Mouse (Mus musculus) CD8-positive naive resting alpha-beta T cell, adult 2 months (primary cell): ENCODE measurements around the gene Neb.
"Not testable (repeated sequence)": the region's sequence is repeated elsewhere in the genome, so short reads cannot be mapped to it uniquely, and the experiment has no call there.

Source experiments
- DNase-seq, 2 experiments: peaks; one replicate each; pipeline ENCODE4 v3.0.0; 2022; ENCODE audit warnings: low read depth in 2 of 2, low spot score in 2 of 2

Gene Neb

DNA sequence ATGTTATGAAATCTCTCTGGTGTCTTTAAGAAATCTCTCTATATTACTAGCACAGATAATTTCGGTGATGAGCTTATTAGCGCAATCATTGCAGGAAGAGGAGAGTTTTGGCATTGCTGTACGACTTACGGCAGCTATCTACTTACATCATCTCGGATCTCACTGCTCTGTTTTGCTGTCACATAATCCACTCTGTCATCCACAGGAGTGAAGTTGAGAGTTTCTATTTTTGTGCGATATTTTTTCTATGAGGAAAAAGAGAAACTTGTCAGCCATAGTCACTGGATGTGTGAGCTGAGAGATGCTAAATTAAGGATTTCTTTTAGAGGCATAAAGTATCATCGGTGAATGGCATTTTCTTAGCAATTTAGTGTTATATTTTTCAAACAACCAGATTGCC lies 167.6 kb downstream of the Neb start:
- no peak for DNase-seq

DNA sequence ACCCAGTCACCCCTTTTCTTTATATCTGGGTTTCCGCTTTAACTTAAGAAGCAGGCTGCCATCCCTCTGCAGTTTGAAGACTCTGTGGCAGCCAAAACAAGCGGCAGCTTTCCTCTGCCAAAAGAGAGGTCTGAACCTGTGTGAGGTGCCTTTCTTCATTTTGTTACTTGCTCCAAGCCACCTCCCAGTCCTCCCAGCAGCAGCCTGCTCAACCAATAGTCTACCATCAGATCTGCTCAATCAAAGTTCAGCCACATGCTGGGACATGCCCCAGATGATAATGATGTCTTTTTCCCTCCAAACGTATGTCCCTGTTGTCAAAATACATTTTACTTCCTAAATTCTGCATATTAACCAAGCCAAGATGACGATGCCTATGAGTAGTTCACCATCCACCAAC lies 173.3 kb downstream of the Neb start:
- DNase-seq, result no peak

DNA sequence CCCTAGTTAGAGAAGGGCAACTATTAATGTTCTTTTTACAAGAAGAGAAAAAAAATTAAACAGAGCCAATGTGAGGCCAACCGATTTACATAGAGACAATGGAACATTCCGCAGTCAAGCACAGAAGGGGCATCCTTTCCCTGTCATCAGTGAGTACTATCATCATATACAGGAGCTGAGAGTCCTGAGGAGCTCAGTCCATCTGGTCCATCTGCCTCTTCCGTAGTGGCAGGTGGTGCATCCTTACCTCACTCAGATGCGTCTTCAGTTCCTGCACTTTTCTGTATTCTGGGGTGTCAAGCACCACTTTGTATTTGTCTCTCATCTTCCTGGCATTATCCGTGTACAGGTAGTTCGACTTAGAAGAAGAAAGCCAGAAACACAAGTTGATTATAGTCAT lies 184.6 kb downstream of the Neb start:
- DNase-seq, result no peak

DNA sequence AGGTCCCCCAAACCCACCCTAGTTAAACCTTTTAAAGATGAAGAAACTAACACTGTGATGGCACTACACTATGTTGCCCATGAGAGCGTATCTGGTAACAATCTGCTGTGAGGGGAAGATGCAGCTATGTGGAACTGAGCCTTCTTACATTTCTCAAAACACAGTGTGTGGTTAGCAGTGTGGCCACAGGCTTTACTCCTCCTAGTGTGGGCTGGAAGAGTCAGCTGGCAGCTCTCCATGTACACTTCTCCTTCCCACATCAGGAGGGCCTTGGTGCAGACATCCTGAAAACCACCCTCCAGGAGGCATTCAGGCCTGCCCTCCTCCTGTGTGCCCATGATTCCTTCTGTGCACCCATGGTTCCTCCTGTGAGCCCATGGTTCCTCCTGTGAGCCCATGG lies 198.6 kb downstream of the Neb start:
- no peak for DNase-seq

DNA sequence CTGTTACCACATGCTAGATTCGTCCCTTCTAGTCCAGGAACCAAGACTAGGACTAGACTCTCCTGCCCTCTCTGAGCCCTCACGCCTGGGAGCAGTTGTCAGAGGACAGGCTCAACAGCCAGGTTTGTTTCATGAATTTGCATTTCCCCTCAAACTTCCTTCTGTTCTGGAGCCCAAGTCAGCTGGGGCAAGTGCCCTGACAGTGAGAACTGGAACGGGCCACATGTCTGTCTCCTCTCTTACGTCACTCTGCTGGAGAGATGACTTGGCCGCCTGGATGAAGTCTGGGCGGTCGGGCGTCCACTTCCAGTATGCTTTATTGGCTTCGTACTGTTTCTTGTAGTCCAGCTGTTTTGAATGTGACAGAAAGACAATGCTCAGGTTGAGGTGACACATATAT lies 200.5 kb downstream of the Neb start:
- no peak for DNase-seq

DNA sequence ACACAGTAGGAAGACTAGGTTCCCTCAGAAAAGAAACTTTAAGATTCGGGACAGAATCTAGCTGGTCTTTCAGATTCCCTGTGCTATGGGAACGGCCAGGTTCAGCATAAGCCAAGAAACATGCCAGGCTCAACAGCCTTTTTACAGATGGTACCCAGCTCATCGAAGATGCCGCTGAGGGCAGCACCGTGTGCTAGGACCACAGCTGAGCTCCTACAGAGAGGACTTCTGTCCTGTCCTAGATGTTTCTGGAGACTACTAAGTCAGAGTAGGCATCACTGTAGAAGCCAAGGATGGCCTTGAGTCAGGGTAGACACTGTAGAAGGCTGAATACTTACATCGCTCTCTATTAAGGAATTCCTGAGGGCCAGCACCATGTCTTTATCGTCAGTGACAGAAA lies 201.1 kb downstream of the Neb start:
- no peak for DNase-seq

DNA sequence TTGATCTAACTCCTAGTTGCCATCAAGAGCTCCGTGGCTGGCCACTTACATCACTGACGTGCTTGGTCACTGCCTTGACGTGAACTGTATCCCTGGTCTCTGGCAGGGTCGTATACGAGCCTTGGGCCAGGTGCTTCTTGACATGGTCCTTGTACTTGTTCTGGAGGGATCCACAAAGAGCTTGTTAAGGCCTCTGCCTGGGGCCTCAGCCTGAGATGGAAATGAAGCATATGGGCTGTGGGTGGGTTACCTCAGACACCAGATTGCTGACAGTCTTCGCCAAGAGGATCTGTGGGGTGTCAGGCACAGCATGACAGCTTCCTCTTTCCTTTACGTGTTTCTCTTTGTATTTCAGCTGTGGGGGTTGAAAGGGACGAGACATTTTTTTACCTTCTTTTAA lies 201.7 kb downstream of the Neb start:
- DNase-seq, result peak; percentile 21 to 38

DNA sequence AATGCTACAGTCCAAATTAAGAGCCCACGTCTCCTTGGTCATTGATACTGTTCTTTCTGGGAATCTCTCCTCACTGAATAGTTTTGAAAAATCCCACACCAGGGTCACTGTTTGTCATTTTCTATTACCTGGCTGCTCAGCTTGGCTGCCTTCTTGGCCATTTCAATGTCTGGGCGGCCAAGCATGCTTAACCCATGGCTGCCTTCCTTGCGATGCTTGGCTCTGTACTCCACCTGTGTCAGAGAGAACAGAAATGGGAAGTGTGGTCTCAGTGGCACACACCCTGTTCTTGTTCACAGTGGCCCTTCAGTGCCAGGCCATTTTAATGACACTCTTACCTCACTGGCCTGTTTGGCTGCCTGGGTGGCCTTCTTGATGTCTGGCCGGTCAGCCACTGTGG lies 203.3 kb downstream of the Neb start:
- DNase-seq, result no peak

DNA sequence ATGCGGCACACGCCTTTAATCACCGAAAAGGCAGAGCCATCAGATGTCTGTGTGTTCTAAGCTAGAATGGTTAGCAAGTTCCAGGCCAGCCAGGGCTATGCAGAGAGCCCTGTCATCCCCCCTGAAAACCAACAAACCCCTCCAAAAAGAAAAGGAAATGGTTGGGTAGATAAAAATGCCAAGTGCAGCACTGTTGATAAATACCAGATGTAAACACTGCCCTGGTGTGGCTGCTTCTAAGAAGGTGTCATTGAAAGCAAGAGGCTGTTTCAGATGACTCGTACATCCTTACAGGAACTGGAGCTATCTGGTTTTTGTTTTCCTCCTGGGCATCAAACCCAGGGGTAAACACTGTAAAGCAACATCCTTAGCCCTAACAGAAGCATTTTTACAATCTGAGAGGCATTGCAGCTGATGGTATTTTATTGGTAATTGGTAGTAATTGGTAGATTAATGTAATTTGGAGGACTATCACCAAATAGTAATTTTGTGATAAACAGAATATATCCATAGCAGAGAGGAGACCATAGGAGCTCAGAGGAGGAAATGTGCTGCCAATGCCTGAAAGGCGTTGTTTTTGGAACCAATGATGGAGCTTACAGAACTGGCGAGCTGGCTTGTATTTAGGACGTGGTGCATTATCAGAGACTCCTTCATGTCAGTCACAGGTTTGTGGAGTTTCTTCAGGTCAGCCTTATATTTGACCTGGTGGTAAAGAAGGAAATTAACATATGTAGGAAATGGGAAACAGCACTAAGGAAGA lies 208.8 kb downstream of the Neb start:
- DNase-seq, result no peak

DNA sequence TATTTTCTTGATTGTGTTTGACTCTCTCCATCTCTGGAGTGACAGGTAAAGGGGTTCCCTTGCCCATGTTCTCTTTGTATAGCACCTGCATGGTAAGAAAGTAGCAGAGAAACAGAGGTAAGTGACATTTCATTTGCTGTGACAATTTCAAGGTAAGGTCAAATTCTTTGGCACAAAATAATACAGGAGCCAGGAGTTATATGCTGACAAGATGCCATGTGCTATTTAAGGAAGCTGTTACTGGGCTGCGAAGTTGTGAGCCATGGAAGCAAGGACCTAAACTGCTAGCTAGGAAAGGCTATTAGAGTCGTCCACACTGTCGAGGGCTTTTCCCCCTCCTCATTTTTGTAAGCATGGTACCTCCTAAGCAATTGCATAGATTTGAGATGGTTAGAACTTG lies 225.2 kb downstream of the Neb start:
- DNase-seq, result no peak

DNA sequence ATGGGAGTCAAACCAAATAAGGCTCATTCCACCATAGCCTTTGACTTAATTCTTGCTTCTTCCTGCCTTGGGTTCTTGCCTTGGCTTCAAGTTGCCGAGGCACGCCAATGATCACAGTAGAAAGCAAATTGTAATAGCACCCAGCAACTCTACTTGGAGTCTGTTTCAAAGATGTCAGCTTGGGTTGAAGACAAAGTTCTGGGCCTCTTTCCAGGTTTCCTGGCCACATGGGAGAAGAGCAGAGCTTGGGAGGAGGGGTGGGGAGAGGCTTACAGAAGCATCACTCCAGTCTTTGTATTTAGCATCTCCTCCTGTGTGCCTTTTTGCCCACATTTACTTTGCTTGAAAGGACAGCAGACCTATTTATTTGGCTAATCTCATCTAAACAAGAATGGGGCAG lies 244.9 kb downstream of the Neb start:
- no peak for DNase-seq

DNA sequence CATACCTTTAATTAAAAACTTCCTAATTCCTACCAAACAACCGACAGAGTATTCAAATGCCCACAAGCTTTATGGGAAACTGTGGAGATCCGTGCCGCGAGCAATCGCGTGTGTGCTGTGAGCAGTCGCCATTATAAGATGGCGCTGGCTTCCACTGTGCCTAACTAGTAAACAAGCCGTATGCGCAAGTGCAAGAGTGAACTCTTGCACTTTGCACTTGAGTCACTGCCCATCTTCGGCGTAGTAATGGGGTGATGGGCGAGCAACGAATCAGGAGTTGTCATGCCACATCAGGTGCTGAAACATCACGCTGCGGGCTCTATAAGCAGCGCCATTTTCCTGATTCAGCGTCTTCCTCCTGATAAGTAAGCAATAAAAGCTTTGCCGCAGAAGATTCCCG lies 246.9 kb downstream of the Neb start:
- not testable (repeated sequence) for DNase-seq

DNA sequence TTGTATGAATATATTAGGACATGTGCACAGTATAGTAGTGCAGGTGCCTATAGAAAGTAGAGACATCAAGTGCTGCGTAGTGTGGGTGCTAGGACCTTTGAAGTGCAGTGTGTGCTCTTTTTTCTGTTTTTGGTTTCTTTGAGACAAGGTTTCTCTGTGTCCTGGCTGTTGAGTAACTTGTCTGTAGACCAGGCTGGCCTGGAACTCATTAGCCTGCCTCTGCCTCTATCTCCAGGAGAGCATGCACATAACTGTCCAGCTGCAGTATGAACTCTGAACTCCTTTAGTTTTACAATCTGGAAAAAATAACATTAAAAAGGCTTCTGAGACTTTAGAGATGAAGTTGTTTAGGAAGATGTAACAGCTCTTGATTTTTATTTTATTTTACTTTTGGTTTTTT lies 264.2 kb downstream of the Neb start:
- DNase-seq, result no peak
